Mouse (Mus musculus) forebrain, embryonic 16.5 days (tissue): Measurements from ENCODE around the gene Plcb2. TPM values are rescaled to one million over a fixed set of nuclear protein-coding genes. Genes with fewer than 3 reads are reported as not detected.

Experiments
- ATAC-seq: fragments of 200-750 bp; cut with Nextera tagmentation; 2 replicates; pipeline ENCODE4 v1.8.0; 2017; ENCODE audit warnings: mild to moderate bottlenecking, moderate library complexity
- H3K27ac ChIP-seq: fragments of 300-500 bp; sonication (generic); 2 replicates; pipeline ENCODE4 v1.5.1; 2014; ENCODE audit warnings: low read length, control low read depth
- H3K27me3 ChIP-seq: fragments of 300-500 bp; sonication (generic); replicated peaks from 2 replicates; pipeline ENCODE4 v1.6.1; 2014; ENCODE audit warnings: low read length; ENCODE audit not compliant: control insufficient read depth, insufficient read depth
- H3K36me3 ChIP-seq: fragments of 300-500 bp; sonication (generic); 2 replicates; pipeline ENCODE4 v1.6.1; 2014; ENCODE audit not compliant: control insufficient read depth, insufficient read depth
- H3K4me1 ChIP-seq: fragments of 300-500 bp; sonication (generic); replicated peaks from 2 replicates; pipeline ENCODE4 v1.6.1; 2014; ENCODE audit warnings: low read length; ENCODE audit not compliant: control insufficient read depth, insufficient read depth
- H3K4me2 ChIP-seq: fragments of 300-500 bp; sonication (generic); 2 replicates; pipeline ENCODE4 v1.6.1; 2014; ENCODE audit warnings: mild to moderate bottlenecking, low read length, control low read depth
- H3K4me3 ChIP-seq: fragments of 300-500 bp; sonication (generic); replicated peaks from 2 replicates; pipeline ENCODE4 v1.5.1; 2014; ENCODE audit warnings: mild to moderate bottlenecking, low read length, control low read depth
- H3K9ac ChIP-seq: fragments of 300-500 bp; sonication (generic); replicated peaks from 2 replicates; pipeline ENCODE4 v1.6.1; 2014; ENCODE audit warnings: low read depth, low read length, control low read depth
- H3K9me3 ChIP-seq: fragments of 300-500 bp; sonication (generic); 2 replicates; pipeline ENCODE4 v1.6.1; 2016; ENCODE audit warnings: low read length; ENCODE audit not compliant: control insufficient read depth
- WGBS: fragments of 180-500 bp; shearing (Covaris S2); extraction: QIAGEN DNeasy Blood & Tissue Kit; methylation state at CpG from one replicate; pipeline ENCODE4 v1.1.7; 2014; 5-methylcytosine and 5-hydroxymethylcytosine counted together
- polyA plus RNA-seq: library from polyadenylated mRNA; unstranded; fragments of >200 nt; fragmentation: Nextera tagmentation; extraction: Ambion mirVana; gene quantifications from 2 replicates; pipeline ENCODE4 v1.2.1, GENCODE M21; 2015

Gene Plcb2
- polyA plus RNA-seq, 1 experiment from 2014 or later, result 1.2 TPM

DNA sequence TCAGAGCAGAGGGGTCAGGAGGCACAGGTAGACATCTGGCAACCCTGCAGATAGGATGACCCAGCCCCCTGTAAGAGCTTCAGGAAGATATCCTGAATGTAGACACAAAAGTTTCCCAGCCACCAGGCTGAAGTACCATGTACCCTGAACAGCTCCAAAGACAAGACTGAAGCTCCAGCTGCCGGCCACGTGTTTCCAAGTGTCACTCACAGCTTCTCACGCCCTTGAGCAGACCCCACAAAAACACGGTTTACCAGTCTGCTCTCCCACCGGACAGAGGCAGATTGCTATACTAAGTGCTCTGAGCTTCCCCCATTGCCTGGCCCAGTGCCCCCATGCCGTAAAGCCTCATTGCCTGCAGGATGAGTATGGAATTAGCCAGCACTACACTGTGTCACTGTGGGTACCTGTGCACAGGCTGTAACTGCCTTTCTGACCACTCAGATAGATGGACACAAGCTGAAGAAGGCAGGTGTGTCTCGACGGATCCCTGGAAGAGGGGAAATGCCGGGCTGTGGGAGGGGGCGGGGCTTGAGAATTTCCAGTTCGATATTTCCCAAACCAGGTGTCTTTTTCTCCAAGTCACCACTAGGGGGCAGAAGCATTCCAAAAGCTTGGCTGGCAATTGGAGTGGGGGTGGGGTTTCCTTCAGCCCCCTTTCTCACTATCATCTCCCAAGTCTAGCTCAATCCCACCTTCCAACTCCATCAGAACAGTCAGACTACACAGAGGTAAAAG lies 36.0 kb upstream of the Plcb2 start:
- Histone ChIP-seq H3K4me3 (no peak overlapping the region), H3K9me3 (no peaks in the 10 kb centered on the region), H3K36me3 (no peaks in the 10 kb centered on the region), H3K9ac (no peak overlapping the region), H3K4me1 (peaks cover 42% of the 10 kb centered on the region), H3K27ac (peak overlapping the region; percentile 8; the same call in 1 of the 2 replicates), H3K27me3 (no peaks in the 10 kb centered on the region), H3K4me2 (no peak overlapping the region)
- WGBS, result 20% methylated on average over 11 of the region's 11 CpGs
- no peak for ATAC-seq

DNA sequence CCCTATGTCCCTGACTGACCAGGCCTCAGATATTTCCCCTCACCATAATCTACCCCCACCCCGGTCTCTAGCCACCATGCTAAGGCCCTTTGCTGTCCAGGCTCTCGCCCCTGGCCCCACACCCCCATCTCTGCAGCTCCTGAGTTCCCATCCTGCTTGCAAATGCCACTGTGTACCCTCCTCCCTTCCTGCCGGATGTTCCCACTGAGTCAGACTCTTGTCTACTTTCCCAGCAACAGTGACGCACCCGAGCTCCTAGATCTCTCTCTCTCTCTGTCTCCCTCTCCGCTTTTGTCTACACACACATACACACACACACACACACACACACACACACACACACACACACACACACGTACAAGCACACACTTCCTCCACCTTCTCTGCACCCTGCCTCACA lies 35.2 kb upstream of the Plcb2 start:
- 46% methylated on average over 7 of the region's 7 CpGs for WGBS
- H3K4me1 ChIP-seq, result peaks cover 42% of the 10 kb centered on the region
- no peak for ATAC-seq

DNA sequence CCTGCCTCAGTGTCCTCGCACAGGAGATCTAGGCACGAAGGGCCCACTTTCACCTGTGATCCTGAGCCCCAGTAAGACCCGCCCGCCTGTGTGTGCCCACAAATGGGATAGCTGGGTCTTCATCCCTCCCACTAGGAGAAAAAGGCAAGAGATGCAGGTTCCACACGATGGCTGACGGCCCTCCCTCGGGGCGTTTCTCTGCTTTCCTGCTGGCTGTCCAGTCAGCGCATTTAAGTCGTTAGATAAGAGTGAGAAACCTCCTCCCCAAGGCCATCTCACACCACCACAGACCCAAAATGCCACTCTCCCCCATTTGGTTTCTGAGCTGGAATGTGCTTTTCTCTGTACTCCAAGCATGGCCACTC lies 34.5 kb upstream of the Plcb2 start:
- Histone ChIP-seq H3K27me3 (no peaks in the 10 kb centered on the region), H3K4me3 (no peak overlapping the region), H3K36me3 (no peaks in the 10 kb centered on the region), H3K4me1 (peaks cover 42% of the 10 kb centered on the region), H3K4me2 (peak overlapping the region; percentile 49), H3K9ac (peak overlapping the region; percentile 24; the same call in 1 of the 2 replicates), H3K9me3 (no peaks in the 10 kb centered on the region), H3K27ac (peak overlapping the region; percentile 97)
- no peak for ATAC-seq
- WGBS, result 5% methylated on average over 10 of the region's 10 CpGs

More for the DNA sequence above, 35.2 kb upstream of the Plcb2 start:
- Histone ChIP-seq H3K27me3 (no peaks in the 10 kb centered on the region), H3K9ac (no peak overlapping the region), H3K9me3 (no peaks in the 10 kb centered on the region), H3K27ac (peak overlapping the region; percentile 97; the same call in 1 of the 2 replicates), H3K4me3 (no peak overlapping the region), H3K36me3 (no peaks in the 10 kb centered on the region), H3K4me2 (no peak overlapping the region)

DNA sequence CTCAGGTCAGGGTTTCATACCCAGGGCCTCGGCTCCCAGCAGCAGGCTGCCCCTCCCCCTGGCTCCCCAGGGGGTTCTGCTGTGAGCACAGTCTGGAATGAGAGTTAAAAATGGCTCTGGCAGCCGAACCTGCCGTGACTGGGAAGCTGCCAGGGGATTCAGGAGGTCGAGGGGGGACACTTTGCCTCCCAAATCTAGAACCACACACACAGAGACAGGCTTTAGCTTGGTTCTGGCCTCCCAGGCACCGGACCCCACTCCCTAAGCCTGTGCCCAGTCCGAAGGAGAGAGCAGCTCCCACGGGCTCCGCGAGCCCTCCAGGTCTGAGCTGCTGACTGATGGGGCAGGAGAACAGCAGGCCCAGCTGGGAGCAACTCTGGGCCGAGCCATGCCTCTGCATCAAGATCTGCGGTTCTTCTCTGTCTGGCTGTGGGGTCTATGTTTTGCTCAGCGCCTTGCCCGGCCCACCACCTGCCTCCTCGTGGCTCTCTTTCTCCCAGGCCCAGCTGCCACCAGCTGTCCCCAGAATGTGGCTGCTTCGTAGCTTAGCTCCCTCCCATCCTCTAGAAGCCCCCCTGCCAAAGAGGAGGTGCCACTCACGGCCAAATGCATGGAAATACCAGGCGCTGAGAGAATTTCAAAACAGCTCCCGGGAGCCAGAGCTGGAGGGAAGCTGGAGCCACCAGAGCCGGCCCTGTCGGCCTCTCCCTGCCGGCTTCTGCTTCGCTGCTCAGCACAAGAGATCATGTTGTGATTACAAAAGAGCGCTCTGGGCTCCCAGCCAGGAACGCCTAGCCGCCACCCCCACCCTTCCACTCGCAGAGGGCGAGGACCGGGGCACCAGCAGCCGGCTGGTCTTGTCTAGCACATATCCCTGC lies 33.9 kb upstream of the Plcb2 start, which contains the start of gene Ccdc9b:
Gene Ccdc9b (minus strand): TSS at position 756 of the 878 bp plus-strand sequence.
- H3K36me3 ChIP-seq, result no peaks in the 10 kb centered on the region
- ATAC-seq, result peak; percentile 86
- peak within 1 kb of the TSS; percentile 97 for H3K27ac ChIP-seq
- H3K4me1 ChIP-seq, result peaks cover 42% of the 10 kb centered on the region
- no peaks in the 10 kb centered on the region for H3K27me3 ChIP-seq
- peak within 1 kb of the TSS; percentile 55 for H3K9ac ChIP-seq
- H3K4me2 ChIP-seq, result peak within 1 kb of the TSS; percentile 49
- no peaks in the 10 kb centered on the region for H3K9me3 ChIP-seq
- 1% methylated on average over 29 of the region's 29 CpGs for WGBS
- peak within 1 kb of the TSS; percentile 2 for H3K4me3 ChIP-seq

DNA sequence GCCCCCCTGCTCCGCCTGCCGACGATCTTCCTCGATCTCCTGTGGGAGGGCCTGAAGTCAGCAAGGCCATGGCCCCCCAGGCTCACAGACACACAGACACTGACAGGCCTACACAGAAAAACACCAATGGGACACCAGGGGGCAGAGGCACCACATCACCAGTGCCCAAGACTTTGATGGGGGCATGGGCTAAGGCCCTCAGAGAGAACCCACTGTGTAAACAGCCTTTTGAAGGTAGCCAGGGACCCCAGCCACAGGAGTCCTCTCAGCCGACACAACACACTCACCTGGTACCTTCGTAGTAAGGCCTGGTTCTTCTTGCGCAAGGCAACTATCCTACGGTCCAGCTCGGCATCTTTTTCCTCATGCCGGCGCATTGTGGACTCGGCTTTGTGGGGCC lies 33.1 kb upstream of the Plcb2 start:
- Histone ChIP-seq H3K27ac (peak overlapping the region; percentile 97), H3K9ac (peak overlapping the region; percentile 55), H3K4me1 (peaks cover 42% of the 10 kb centered on the region), H3K4me2 (peak overlapping the region; percentile 49), H3K9me3 (no peaks in the 10 kb centered on the region), H3K4me3 (no peak overlapping the region), H3K36me3 (no peaks in the 10 kb centered on the region), H3K27me3 (no peaks in the 10 kb centered on the region)
- WGBS, result 79% methylated on average over 12 of the region's 12 CpGs
- ATAC-seq, result no peak

DNA sequence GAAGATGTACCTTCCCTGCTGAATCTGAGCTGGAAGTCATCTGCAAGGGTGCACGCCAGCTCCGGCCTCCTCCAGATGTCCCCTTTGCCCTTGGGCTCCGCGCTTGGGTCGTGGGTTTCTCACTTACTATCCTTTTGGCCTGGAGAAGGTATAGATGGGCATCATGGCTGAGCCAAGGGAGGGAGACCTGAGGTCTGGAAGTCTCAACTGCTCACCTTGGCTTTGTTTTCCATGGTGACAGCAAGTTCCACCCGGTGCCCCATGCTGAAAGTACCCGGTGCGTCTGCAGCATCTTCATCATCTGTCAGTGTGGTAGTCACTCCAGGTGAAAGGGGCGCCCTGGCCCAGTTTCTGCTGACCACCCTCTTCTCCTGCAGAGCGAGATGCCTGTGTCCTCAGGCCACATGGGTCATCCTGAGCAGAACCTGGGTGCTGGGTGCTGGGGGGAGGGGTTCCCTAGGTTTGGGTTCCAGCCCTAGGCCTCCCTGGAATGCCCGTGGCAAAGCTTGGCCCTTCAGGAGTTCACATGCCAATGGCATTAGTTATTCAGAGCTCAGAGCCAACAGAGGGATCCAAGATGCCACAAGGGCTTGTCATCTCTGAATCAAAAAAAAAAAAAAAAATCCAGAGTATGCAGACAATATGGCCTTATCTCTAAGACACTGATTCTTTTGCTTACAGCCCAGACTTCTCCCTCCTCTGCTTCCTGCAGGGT lies 32.2 kb upstream of the Plcb2 start:
- Histone ChIP-seq H3K4me2 (no peak overlapping the region), H3K4me1 (peaks cover 42% of the 10 kb centered on the region), H3K36me3 (no peaks in the 10 kb centered on the region), H3K27ac (no peak overlapping the region; the same call in 1 of the 2 replicates), H3K9ac (no peak overlapping the region), H3K27me3 (no peaks in the 10 kb centered on the region), H3K4me3 (no peak overlapping the region), H3K9me3 (no peaks in the 10 kb centered on the region)
- WGBS, result 83% methylated on average over 11 of the region's 11 CpGs
- no peak for ATAC-seq

DNA sequence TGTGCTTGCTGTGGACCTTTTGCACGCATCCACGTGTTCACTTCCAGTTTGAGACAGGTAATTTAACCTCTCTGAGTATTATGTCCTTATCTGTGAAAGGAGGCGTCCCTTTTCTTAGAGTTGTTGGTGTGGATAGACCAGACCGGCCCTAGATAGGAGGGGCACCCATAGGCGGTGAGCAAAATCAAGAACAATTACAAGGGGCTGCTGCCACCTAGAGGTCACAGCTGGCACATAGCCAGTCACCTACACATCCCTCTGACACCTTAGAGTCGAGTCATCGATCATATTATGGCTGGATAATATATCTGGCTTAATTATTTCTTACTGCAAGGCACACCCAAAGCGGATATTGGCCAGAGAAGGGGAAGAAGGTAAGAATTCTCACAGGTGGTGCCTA lies 31.6 kb upstream of the Plcb2 start:
- peaks cover 42% of the 10 kb centered on the region for H3K4me1 ChIP-seq
- H3K9ac ChIP-seq, result no peak overlapping the region
- WGBS, result 9% methylated on average over 8 of the region's 8 CpGs
- no peaks in the 10 kb centered on the region for H3K9me3 ChIP-seq
- H3K27me3 ChIP-seq, result no peaks in the 10 kb centered on the region
- H3K4me3 ChIP-seq, result no peak overlapping the region
- ATAC-seq, result no peak
- H3K4me2 ChIP-seq, result no peak overlapping the region
- H3K36me3 ChIP-seq, result no peaks in the 10 kb centered on the region
- no peak overlapping the region for H3K27ac ChIP-seq

DNA sequence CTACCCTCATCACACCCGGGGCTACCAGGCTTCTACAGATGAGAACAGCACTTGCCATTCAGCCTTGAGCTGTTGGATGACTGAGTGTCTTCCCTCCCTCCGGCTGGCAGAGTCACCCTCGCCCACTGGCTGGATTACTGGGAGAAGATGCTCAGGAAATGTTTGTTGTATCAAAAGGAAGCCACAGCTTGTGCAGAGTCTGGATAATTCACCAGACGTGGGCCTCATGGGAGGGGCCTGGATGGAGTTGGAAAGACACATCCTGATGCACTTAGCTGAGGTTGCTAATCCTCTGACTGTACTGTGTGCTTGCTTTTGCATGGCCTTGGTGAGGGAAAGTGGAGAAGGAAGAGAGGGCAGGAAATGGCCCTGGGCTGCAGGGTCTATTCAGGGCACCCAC lies 27.9 kb upstream of the Plcb2 start:
- Histone ChIP-seq H3K4me3 (no peak overlapping the region), H3K4me2 (no peak overlapping the region), H3K9ac (no peak overlapping the region), H3K4me1 (peaks cover 17% of the 10 kb centered on the region), H3K27me3 (no peaks in the 10 kb centered on the region), H3K9me3 (no peaks in the 10 kb centered on the region), H3K27ac (no peak overlapping the region), H3K36me3 (no peaks in the 10 kb centered on the region)
- 75% methylated on average over 4 of the region's 4 CpGs for WGBS
- no peak for ATAC-seq

DNA sequence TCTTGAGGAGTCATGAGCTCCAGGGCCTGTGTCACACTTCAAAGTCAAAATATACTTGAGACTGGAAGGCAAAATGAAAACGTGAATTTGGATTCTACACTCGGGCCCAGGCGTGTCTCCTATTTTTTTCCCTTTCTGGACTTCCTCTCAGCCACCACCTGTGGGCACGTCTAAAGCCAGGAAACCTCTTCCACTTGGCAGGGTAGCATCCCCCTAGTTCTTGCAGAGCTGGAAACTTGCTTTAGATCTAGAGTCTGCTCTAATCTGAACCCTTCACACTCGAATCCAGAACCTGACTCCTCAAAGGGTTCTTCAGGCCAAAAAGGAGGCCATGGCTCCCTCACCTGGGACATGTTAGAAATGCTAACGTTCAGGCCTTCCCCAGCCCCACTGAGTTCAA lies 27.2 kb upstream of the Plcb2 start:
- no peak for ATAC-seq
- 87% methylated on average over 6 of the region's 6 CpGs for WGBS
- no peaks in the 10 kb centered on the region for H3K9me3 ChIP-seq
- H3K9ac ChIP-seq, result no peak overlapping the region
- H3K36me3 ChIP-seq, result no peaks in the 10 kb centered on the region
- no peak overlapping the region for H3K4me3 ChIP-seq
- peaks cover 10% of the 10 kb centered on the region for H3K4me1 ChIP-seq
- H3K4me2 ChIP-seq, result no peak overlapping the region
- no peak overlapping the region for H3K27ac ChIP-seq
- no peaks in the 10 kb centered on the region for H3K27me3 ChIP-seq
